Mouse (Mus musculus) spleen, adult 2 months (tissue): ENCODE results near the gene Prnp. TPM values are rescaled to one million over a fixed set of nuclear protein-coding genes. Genes with fewer than 3 reads are reported as not detected.

Experiments
- DNase-seq, 2 experiments: peaks; one replicate each; pipeline versions ENCODE4 v3.0.0 to v3.0.0-alpha.2; 2012 to 2021; ENCODE audit warnings: low spot score in 2 of 2, low read depth in 1 of 2
- H3K27ac ChIP-seq: fragments of 200-500 bp; 2 replicates; pipeline ENCODE4 v1.5.1; 2012; ENCODE audit warnings: low read length, inconsistent platforms; ENCODE audit not compliant: insufficient read depth
- H3K27me3 ChIP-seq: fragments of 200-500 bp; 2 replicates; pipeline ENCODE4 v1.6.1; 2012; ENCODE audit warnings: mild to moderate bottlenecking, moderate library complexity, low read length, inconsistent platforms; ENCODE audit not compliant: control insufficient read depth, insufficient read depth
- H3K36me3 ChIP-seq: fragments of 200-500 bp; 2 replicates; pipeline ENCODE4 v1.6.1; 2012; ENCODE audit warnings: mild to moderate bottlenecking, low read length, inconsistent platforms; ENCODE audit not compliant: control insufficient read depth, insufficient read depth
- H3K4me1 ChIP-seq: fragments of 200-500 bp; 2 replicates; pipeline ENCODE4 v1.6.1; 2011; ENCODE audit warnings: inconsistent platforms; ENCODE audit not compliant: control insufficient read depth, insufficient read depth, insufficient read length
- H3K4me3 ChIP-seq: fragments of 200-500 bp; 2 replicates; pipeline ENCODE4 v1.5.1; 2011; ENCODE audit warnings: mild to moderate bottlenecking, inconsistent platforms; ENCODE audit not compliant: insufficient read depth, insufficient read length; ENCODE audit errors: extremely low read depth
- CTCF ChIP-seq: fragments of 200-500 bp; IDR thresholded peaks from 2 replicates; pipeline ENCODE4 v1.5.1; 2011; ENCODE audit warnings: mild to moderate bottlenecking, inconsistent platforms; ENCODE audit not compliant: insufficient read depth, insufficient read length, insufficient replicate concordance; ENCODE audit errors: extremely low read depth
- POLR2A ChIP-seq: fragments of 200-500 bp; IDR thresholded peaks from 2 replicates; pipeline ENCODE4 v1.6.1; 2011; ENCODE audit warnings: low read depth, low read length, inconsistent platforms
- WGBS: fragments of 180-500 bp; shearing (Covaris S2); methylation state at CpG from one replicate; pipeline ENCODE4 v1.1.7; 2018; 5-methylcytosine and 5-hydroxymethylcytosine counted together
- polyA plus RNA-seq: library from polyadenylated mRNA; depleted of rRNA; stranded (reverse); fragments of >200 nt; gene quantifications from 2 replicates; pipeline ENCODE4 v1.2.3, GENCODE M21; 2012

Prnp gene
- polyA plus RNA-seq, 1 experiment, result 22.5 TPM

- no peak overlapping the region for H3K27ac ChIP-seq
- WGBS, result 94% methylated on average over 3 of the region's 3 CpGs
- no peak overlapping the region for H3K4me3 ChIP-seq
- DNase-seq, result no peak
- no peaks in the 10 kb centered on the region for H3K27me3 ChIP-seq
- no peaks in the 10 kb centered on the region for H3K4me1 ChIP-seq
- TF ChIP-seq POLR2A, result no peak
- TF ChIP-seq CTCF, result no peak
- no peaks in the 10 kb centered on the region for H3K36me3 ChIP-seq
Observed at GRCm38 (mm10) chr2:131906266-131906665, 3.5 kb upstream of the Prnp start.

GRCm38 (mm10) chr2:131906846-131907245, 2.9 kb upstream of the Prnp start:
- WGBS, result 90% methylated on average over 1 of the region's 1 CpGs
- no peak overlapping the region for H3K4me3 ChIP-seq
- H3K27ac ChIP-seq, result no peak overlapping the region
- no peak for DNase-seq
- H3K4me1 ChIP-seq, result no peaks in the 10 kb centered on the region
- H3K36me3 ChIP-seq, result no peaks in the 10 kb centered on the region
- no peaks in the 10 kb centered on the region for H3K27me3 ChIP-seq
- TF ChIP-seq POLR2A (no peak), CTCF (no peak)

- H3K4me3 ChIP-seq, result no peak overlapping the region
- H3K36me3 ChIP-seq, result no peaks in the 10 kb centered on the region
- H3K27me3 ChIP-seq, result no peaks in the 10 kb centered on the region
- H3K4me1 ChIP-seq, result no peaks in the 10 kb centered on the region
- no peak for TF ChIP-seq POLR2A
- no peak for TF ChIP-seq CTCF
- no peak for DNase-seq
- 86% methylated on average over 5 of the region's 5 CpGs for WGBS
- H3K27ac ChIP-seq, result no peak overlapping the region
Observed at GRCm38 (mm10) chr2:131907311-131907710, 2.4 kb upstream of the Prnp start.

GRCm38 (mm10) chr2:131908351-131908861, 1.3 kb upstream of the Prnp start:
- Histone ChIP-seq H3K36me3 (no peaks in the 10 kb centered on the region), H3K27me3 (no peaks in the 10 kb centered on the region), H3K4me3 (no peak overlapping the region), H3K4me1 (no peaks in the 10 kb centered on the region), H3K27ac (no peak overlapping the region)
- DNase-seq, result no peak
- TF ChIP-seq POLR2A (no peak), CTCF (no peak)
- WGBS, result 96% methylated on average over 7 of the region's 7 CpGs

- Histone ChIP-seq H3K36me3 (no peaks in the 10 kb centered on the region), H3K4me3 (no peak overlapping the region), H3K4me1 (no peaks in the 10 kb centered on the region), H3K27me3 (no peaks in the 10 kb centered on the region), H3K27ac (no peak overlapping the region)
- WGBS, result 95% methylated on average over 1 of the region's 1 CpGs
- no peak for DNase-seq
- TF ChIP-seq CTCF (no peak), POLR2A (no peak)
Observed at GRCm38 (mm10) chr2:131908906-131909305, 822 bp upstream of the Prnp start.

- Histone ChIP-seq H3K27me3 (no peaks in the 10 kb centered on the region), H3K4me1 (no peaks in the 10 kb centered on the region), H3K27ac (no peak overlapping the region), H3K36me3 (no peaks in the 10 kb centered on the region), H3K4me3 (no peak overlapping the region)
- TF ChIP-seq CTCF, result no peak
- no peak for TF ChIP-seq POLR2A
- DNase-seq, result no peak
- 86% methylated on average over 2 of the region's 2 CpGs for WGBS
Observed at GRCm38 (mm10) chr2:131910847-131911246, 1.1 kb downstream of the Prnp start.

GRCm38 (mm10) chr2:131911341-131911740, 1.6 kb downstream of the Prnp start:
- H3K27ac ChIP-seq, result no peak overlapping the region
- no peaks in the 10 kb centered on the region for H3K27me3 ChIP-seq
- TF ChIP-seq POLR2A (no peak), CTCF (no peak)
- WGBS, result 86% methylated on average over 4 of the region's 4 CpGs
- no peaks in the 10 kb centered on the region for H3K36me3 ChIP-seq
- H3K4me1 ChIP-seq, result no peaks in the 10 kb centered on the region
- H3K4me3 ChIP-seq, result no peak overlapping the region
- no peak for DNase-seq
